Mouse (Mus musculus): ENCODE data around the gene Pde6b. TPM values are rescaled to one million over a fixed set of nuclear protein-coding genes. Genes with fewer than 3 reads are reported as not detected.

The Pde6b gene
- 0.17 and 0.24 TPM in 2 replicates for polyA plus RNA-seq (2016; fragmentation: Nextera tagmentation; extraction: Ambion mirVana)

- no peaks in the 10 kb centered on the region for H3K36me3 ChIP-seq
- H3K9ac ChIP-seq: no peak within 1 kb of the TSS
- ATAC-seq: no peak
- no peak within 1 kb of the TSS for H3K4me3 ChIP-seq
- H3K27ac ChIP-seq: no peak within 1 kb of the TSS
- H3K9me3 ChIP-seq (replicated peaks): no peaks in the 10 kb centered on the region
- WGBS (ENCODE audit: insufficient replicate concordance): 57% methylated on average over 7 of the region's 7 CpGs
- H3K27me3 ChIP-seq (replicated peaks): peaks cover 35% of the 10 kb centered on the region; the same call in 1 of the 2 replicates
- no peak within 1 kb of the TSS for H3K4me2 ChIP-seq
- no peaks in the 10 kb centered on the region for H3K4me1 ChIP-seq
Observed at GRCm38 (mm10) chr5:108388201-108388600, at the start of gene Pde6b. Gene Pde6b, plus strand, starts transcription at chr5:108388391.

- H3K27ac ChIP-seq: no peak overlapping the region
- H3K9ac ChIP-seq: no peak overlapping the region
- no peaks in the 10 kb centered on the region for H3K9me3 ChIP-seq (replicated peaks)
- peaks cover 62% of the 10 kb centered on the region for H3K36me3 ChIP-seq
- no peak overlapping the region for H3K4me2 ChIP-seq
- WGBS (ENCODE audit: insufficient replicate concordance): 79% methylated on average over 4 of the region's 4 CpGs
- H3K4me3 ChIP-seq: no peak overlapping the region
- no peak for ATAC-seq
- H3K4me1 ChIP-seq: peaks cover 5% of the 10 kb centered on the region; the same call in 1 of the 2 replicates
- H3K27me3 ChIP-seq (replicated peaks): no peaks in the 10 kb centered on the region
Observed at GRCm38 (mm10) chr5:108343680-108344170, 44.5 kb upstream of the Pde6b start.

GRCm38 (mm10) chr5:108345313-108346071, 42.7 kb upstream of the Pde6b start:
- Histone ChIP-seq H3K36me3 (peaks cover 64% of the 10 kb centered on the region), H3K4me3 (no peak overlapping the region), H3K4me2 (no peak overlapping the region), H3K27me3 (replicated peaks) (no peaks in the 10 kb centered on the region), H3K9me3 (replicated peaks) (no peaks in the 10 kb centered on the region), H3K9ac (no peak overlapping the region), H3K4me1 (peaks cover 5% of the 10 kb centered on the region; the same call in 1 of the 2 replicates), H3K27ac (no peak overlapping the region)
- WGBS (ENCODE audit: insufficient replicate concordance): 47% methylated on average over 10 of the region's 10 CpGs
- no peak for ATAC-seq

GRCm38 (mm10) chr5:108347843-108348242, 40.3 kb upstream of the Pde6b start:
- no peak overlapping the region for H3K4me3 ChIP-seq
- no peaks in the 10 kb centered on the region for H3K9me3 ChIP-seq (replicated peaks)
- no peak overlapping the region for H3K9ac ChIP-seq
- H3K36me3 ChIP-seq: peaks cover 66% of the 10 kb centered on the region
- no peak overlapping the region for H3K27ac ChIP-seq
- H3K4me2 ChIP-seq: no peak overlapping the region
- no peaks in the 10 kb centered on the region for H3K27me3 ChIP-seq (replicated peaks)
- peaks cover 5% of the 10 kb centered on the region; the same call in 1 of the 2 replicates for H3K4me1 ChIP-seq
- WGBS (ENCODE audit: insufficient replicate concordance): 66% methylated on average over 6 of the region's 6 CpGs
- no peak for ATAC-seq

GRCm38 (mm10) chr5:108349511-108350148, 38.6 kb upstream of the Pde6b start:
- Histone ChIP-seq H3K9ac (no peak overlapping the region), H3K4me1 (peaks cover 8% of the 10 kb centered on the region; the same call in 1 of the 2 replicates), H3K4me3 (no peak overlapping the region), H3K4me2 (no peak overlapping the region), H3K36me3 (peaks cover 50% of the 10 kb centered on the region), H3K9me3 (replicated peaks) (no peaks in the 10 kb centered on the region), H3K27ac (no peak overlapping the region), H3K27me3 (replicated peaks) (no peaks in the 10 kb centered on the region)
- no peak for ATAC-seq
- 87% methylated on average over 9 of the region's 9 CpGs for WGBS (ENCODE audit: insufficient replicate concordance)

GRCm38 (mm10) chr5:108354056-108354455, 34.1 kb upstream of the Pde6b start:
- Histone ChIP-seq H3K4me3 (no peak overlapping the region), H3K9me3 (replicated peaks) (0 out of 2 replicates have a peak, but pooled peaks cover 3% of the 10 kb centered on the region), H3K4me2 (no peak overlapping the region), H3K27me3 (replicated peaks) (no peaks in the 10 kb centered on the region), H3K4me1 (0 out of 2 replicates have a peak, but pooled peaks cover 3% of the 10 kb centered on the region), H3K9ac (no peak overlapping the region), H3K27ac (no peak overlapping the region), H3K36me3 (peaks cover 16% of the 10 kb centered on the region; the same call in 1 of the 2 replicates)
- 53% methylated on average over 2 of the region's 2 CpGs for WGBS (ENCODE audit: insufficient replicate concordance)
- ATAC-seq: peak; percentile 65

- H3K9ac ChIP-seq: no peak overlapping the region
- 0 out of 2 replicates have a peak, but pooled peaks cover 3% of the 10 kb centered on the region for H3K9me3 ChIP-seq (replicated peaks)
- 77% methylated on average over 1 of the region's 1 CpGs for WGBS (ENCODE audit: insufficient replicate concordance)
- ATAC-seq: no peak
- H3K36me3 ChIP-seq: no peaks in the 10 kb centered on the region
- H3K27me3 ChIP-seq (replicated peaks): peaks cover 11% of the 10 kb centered on the region
- H3K4me1 ChIP-seq: 0 out of 2 replicates have a peak, but pooled peaks cover 3% of the 10 kb centered on the region
- H3K27ac ChIP-seq: no peak overlapping the region
- H3K4me2 ChIP-seq: no peak overlapping the region
- no peak overlapping the region for H3K4me3 ChIP-seq
Observed at GRCm38 (mm10) chr5:108357862-108358261, 30.3 kb upstream of the Pde6b start.

GRCm38 (mm10) chr5:108359491-108359890, 28.7 kb upstream of the Pde6b start:
- 68% methylated on average over 9 of the region's 9 CpGs for whole genome bisulfite sequencing (ENCODE audit: insufficient replicate concordance)
- 0 out of 2 replicates have a peak, but pooled peaks cover 3% of the 10 kb centered on the region for H3K9me3 ChIP-seq (replicated peaks)
- H3K36me3 ChIP-seq: no peaks in the 10 kb centered on the region
- no peak for ATAC-seq
- peaks cover 28% of the 10 kb centered on the region for H3K27me3 ChIP-seq (replicated peaks)
- H3K4me3 ChIP-seq: no peak overlapping the region
- no peak overlapping the region for H3K9ac ChIP-seq
- H3K4me2 ChIP-seq: no peak overlapping the region
- H3K27ac ChIP-seq: no peak overlapping the region
- H3K4me1 ChIP-seq: no peaks in the 10 kb centered on the region

- no peaks in the 10 kb centered on the region for H3K4me1 ChIP-seq
- no peaks in the 10 kb centered on the region for H3K36me3 ChIP-seq
- H3K4me3 ChIP-seq: no peak overlapping the region
- WGBS (ENCODE audit: insufficient replicate concordance): 70% methylated on average over 4 of the region's 4 CpGs
- H3K27ac ChIP-seq: no peak overlapping the region
- no peak for ATAC-seq
- no peak overlapping the region for H3K9ac ChIP-seq
- peaks cover 35% of the 10 kb centered on the region for H3K27me3 ChIP-seq (replicated peaks)
- H3K9me3 ChIP-seq (replicated peaks): 0 out of 2 replicates have a peak, but pooled peaks cover 3% of the 10 kb centered on the region
- no peak overlapping the region for H3K4me2 ChIP-seq
Observed at GRCm38 (mm10) chr5:108360211-108360610, 28.0 kb upstream of the Pde6b start.

GRCm38 (mm10) chr5:108362330-108362729, 25.9 kb upstream of the Pde6b start:
- Histone ChIP-seq H3K27ac (no peak overlapping the region), H3K36me3 (no peaks in the 10 kb centered on the region), H3K9ac (no peak overlapping the region), H3K4me3 (no peak overlapping the region), H3K27me3 (replicated peaks) (peaks cover 56% of the 10 kb centered on the region), H3K4me2 (no peak overlapping the region), H3K9me3 (replicated peaks) (0 out of 2 replicates have a peak, but pooled peaks cover 3% of the 10 kb centered on the region), H3K4me1 (peaks cover 12% of the 10 kb centered on the region; the same call in 1 of the 2 replicates)
- WGBS (ENCODE audit: insufficient replicate concordance): 30% methylated on average over 3 of the region's 3 CpGs
- 0 out of 2 replicates have a peak, but pooled peaks have one; percentile 40 for ATAC-seq

- ATAC-seq: no peak
- Histone ChIP-seq H3K27ac (no peak overlapping the region), H3K4me2 (peak overlapping the region; percentile 75), H3K9me3 (replicated peaks) (no peaks in the 10 kb centered on the region), H3K27me3 (replicated peaks) (peaks cover 96% of the 10 kb centered on the region), H3K36me3 (no peaks in the 10 kb centered on the region), H3K4me1 (peaks cover 27% of the 10 kb centered on the region), H3K9ac (no peak overlapping the region), H3K4me3 (peak overlapping the region; percentile 56)
- 2% methylated on average over 56 of the region's 60 CpGs for WGBS (ENCODE audit: insufficient replicate concordance)
Observed at GRCm38 (mm10) chr5:108366328-108366983, 21.7 kb upstream of the Pde6b start.
